Mouse (Mus musculus) heart, postnatal 10 days (tissue): ENCODE measurements around the gene Mrps5. TPM values are rescaled to one million over a fixed set of nuclear protein-coding genes. Genes with fewer than 3 reads are reported as not detected.

Source experiments
- DNase-seq, 2 experiments: peaks; one replicate each; pipeline ENCODE4 v3.0.0; 2021
- intact Hi-C: fragments of 180-260 bp; cut with DNase I; formaldehyde crosslinking; loops from one replicate; pipeline ENCODE4 v1.15.1; 2025
- total RNA-seq, 2 experiments: library from RNA; stranded (reverse); gene quantifications; 2 replicates each; pipeline ENCODE4 v1.2.3; 2021

The Mrps5 gene
- total RNA-seq, 2 experiments from 2014 or later = 97.3 to 122 TPM

DNA sequence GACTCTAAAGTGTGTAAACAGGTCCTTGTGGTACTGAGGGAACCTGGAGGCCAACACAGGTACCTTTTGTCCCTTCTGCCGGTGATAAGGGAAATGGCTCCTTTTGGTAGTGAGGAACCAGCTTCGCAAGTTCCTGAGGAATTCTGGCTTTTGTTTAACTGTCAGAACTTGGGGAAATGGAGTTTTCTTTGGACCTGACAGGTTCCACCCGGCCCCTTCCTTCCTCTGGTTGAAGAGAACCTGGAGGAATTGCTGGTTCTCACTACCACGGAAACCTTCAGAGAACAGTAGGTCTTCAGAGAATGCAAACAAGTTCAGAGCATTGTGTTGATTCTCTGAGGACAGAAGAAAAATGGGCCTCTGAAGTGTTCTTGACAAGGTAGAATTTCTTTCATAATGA is 24.4 kb downstream of the Mrps5 start:
- intact Hi-C loops = no loop called here
- no peak for DNase-seq

GRCm38 (mm10) chr2:127612288-127612687 is 25.3 kb downstream of the Mrps5 start:
- intact Hi-C loops = no loop called here
- no peak for DNase-seq

GRCm38 (mm10) chr2:127619311-127619710 is 32.3 kb downstream of the Mrps5 start:
- intact Hi-C loops = no loop called here
- DNase-seq = no peak

DNA sequence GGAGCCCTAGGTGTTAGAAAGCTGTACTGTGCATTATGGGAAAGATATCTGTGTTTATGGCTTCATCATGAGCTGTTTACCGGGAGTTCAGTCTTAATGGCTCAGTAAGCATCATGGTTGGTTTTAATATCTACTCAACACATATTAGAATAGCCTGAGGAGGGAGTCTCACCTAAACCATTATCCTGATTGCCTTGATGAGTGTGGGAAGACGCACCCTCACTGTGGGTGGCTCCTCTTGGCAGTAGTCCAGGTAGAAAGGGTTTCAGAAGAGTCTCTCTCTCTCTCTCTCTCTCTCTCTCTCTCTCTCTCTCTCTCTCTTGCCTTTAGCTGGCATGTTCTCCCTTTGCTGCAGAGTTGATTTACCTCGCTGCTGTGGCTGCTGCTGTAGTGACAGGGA is 35.0 kb downstream of the Mrps5 start:
- intact Hi-C loops = no loop called here
- no peak for DNase-seq

- no peak for DNase-seq
- intact Hi-C loops = no loop called here
Observed at GRCm38 (mm10) chr2:127624786-127625185, 37.8 kb downstream of the Mrps5 start.

DNA sequence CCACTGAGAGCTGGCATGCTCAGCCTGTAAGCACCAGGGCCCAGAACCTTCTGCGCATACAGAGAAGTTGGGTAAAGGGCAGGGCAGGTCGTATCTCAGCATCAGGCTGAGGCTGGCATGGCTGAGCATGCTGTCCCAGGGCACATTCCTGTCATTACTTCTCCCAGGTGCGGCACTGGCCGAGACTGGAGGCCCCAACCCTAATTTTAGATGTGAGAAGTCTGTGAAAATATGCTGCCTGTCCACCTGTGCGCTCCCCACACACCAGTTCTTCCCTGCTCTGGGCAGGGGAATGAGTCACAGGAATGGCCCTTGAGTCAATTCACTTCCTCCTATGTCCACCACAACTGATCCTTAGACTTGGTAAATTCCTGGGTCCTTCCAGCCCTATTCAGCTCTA is 38.6 kb downstream of the Mrps5 start:
- intact Hi-C loops = no loop called here

GRCm38 (mm10) chr2:127627354-127627753 is 40.3 kb downstream of the Mrps5 start:
- no peak for DNase-seq
- intact Hi-C loops = no loop called here

More for the DNA sequence above, 38.6 kb downstream of the Mrps5 start:
- no peak for DNase-seq

DNA sequence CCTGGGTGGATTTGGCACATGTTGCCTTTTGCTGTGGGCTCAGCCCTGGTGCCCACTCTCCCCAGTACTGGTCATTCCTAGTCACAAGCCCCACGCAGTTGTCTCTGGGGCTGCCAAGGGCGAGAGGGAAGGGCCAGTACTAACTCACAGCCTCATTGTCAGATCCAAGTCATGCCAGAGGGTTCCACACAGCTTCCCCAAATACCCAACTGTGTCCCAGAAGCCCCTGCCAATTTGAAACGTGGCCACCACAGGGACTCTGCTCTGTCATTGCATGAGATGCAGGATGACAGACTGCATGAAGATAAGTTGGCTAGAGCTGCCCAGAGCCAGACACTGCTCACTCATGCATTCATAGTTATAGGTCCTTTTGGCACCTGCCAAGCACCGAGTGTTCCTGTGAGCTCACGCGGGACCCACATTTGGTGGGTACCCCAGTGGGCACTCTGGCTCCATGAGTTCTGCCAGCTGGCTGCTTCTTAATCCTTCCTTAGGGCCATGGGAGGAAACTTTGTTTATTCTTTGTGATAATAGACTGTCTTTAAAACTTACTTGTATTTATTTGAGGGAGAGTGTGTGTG is 41.1 kb downstream of the Mrps5 start:
- intact Hi-C loops = no loop called here
- no peak for DNase-seq

- no peak for DNase-seq
- intact Hi-C loops = no loop called here
Observed at GRCm38 (mm10) chr2:127632601-127633000, 45.6 kb downstream of the Mrps5 start.

GRCm38 (mm10) chr2:127635581-127635980 is 48.6 kb downstream of the Mrps5 start:
- intact Hi-C loops = no loop called here
- DNase-seq = no peak

DNA sequence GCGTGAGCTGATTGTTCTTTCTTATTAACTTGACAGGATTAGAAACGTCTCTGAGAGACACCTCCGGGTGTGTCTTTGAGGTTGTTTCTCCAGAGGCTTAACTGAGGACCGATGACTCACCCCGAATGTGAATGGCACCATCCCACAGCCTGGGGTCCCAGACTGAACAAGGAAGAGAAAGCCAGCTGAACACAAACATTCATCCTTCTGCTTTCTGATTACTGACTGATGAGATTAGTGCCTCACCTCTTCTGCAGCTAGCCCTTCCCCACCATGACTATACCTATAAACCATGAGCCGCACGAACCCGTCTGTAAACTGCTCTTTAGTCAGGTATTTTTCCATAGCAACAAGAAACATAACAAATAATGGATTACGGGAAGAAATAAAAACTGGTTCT is 52.0 kb downstream of the Mrps5 start:
- DNase-seq = no peak
- intact Hi-C loops = no loop called here

DNA sequence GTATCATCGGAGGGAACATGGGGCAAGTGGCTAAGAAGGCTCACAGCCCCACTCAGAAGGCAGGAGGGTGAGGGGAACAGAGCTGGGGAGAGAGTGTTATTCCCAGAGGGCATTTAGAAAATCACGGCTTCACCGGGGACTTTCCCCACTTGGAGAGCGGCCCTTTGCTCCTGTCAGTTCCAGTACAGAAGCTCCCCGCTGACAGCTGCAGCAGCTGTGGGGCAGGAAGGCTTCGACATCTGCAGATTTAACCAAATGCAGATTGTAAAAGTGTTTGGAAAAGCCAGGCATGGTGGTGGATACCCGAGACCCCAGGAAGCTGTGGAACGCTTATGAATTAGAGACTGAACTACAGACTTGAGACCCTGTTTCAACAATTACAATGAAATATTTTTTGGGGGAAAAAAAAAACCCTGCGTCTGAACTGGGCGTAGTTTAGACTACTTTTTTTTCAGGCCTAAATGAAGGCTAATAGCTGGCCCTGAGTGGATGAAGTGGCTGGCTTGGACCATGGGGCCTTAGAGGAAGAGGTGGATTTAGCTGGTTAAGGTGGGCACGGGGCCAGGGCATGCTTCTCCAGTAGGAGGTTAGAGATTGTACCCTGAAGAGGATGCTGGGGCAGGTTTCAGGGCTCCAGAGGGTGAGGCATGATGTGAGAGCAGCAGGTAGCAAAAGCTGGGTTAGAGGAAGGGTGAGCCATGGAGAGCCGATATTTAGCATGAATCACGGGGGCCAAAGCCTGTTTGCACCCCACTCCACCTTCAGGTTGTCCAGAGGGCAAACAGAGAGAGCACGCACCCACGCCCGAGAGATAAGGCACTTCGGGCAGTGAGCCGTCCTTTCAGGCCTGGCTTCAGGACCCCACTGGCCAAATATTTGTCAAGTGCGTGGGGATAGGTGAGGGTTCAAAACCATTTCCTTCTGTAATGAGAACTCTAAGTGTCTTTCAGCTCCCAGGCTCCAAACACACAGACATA is 57.0 kb downstream of the Mrps5 start:
- intact Hi-C loops = no loop called here
- DNase-seq = no peak

- intact Hi-C loops = no loop called here
Observed at GRCm38 (mm10) chr2:127646875-127647274, 59.9 kb downstream of the Mrps5 start.

GRCm38 (mm10) chr2:127648145-127648544 is 61.1 kb downstream of the Mrps5 start:
- intact Hi-C loops = no loop called here
- DNase-seq = no peak

More at GRCm38 (mm10) chr2:127646875-127647274, 59.9 kb downstream of the Mrps5 start:
- peak in 1 of 2 experiments; percentile 7 for DNase-seq

- intact Hi-C loops = no loop called here
- peak; percentile 55 to 57 for DNase-seq
Observed at GRCm38 (mm10) chr2:127649921-127650320, 62.9 kb downstream of the Mrps5 start.

DNA sequence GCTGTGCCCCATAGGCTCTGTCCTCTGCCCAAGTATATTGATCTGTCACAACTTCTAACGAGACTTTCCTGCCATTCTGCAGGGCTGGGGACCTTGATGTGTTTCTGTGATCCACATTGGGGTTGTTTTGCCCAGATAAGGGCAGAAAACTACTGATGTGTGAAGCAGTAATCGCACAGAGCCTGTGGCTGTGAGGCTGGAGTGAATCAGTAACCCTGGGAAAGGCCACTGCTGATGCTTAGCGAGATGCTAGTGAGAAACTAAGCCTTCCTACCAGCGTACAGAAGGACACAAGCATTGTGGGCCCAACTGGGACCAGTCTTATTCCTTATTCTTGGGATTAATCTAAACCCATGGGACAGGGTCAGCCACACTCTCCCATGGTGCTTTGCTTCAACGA is 64.6 kb downstream of the Mrps5 start:
- DNase-seq = no peak
- intact Hi-C loops = no loop called here

DNA sequence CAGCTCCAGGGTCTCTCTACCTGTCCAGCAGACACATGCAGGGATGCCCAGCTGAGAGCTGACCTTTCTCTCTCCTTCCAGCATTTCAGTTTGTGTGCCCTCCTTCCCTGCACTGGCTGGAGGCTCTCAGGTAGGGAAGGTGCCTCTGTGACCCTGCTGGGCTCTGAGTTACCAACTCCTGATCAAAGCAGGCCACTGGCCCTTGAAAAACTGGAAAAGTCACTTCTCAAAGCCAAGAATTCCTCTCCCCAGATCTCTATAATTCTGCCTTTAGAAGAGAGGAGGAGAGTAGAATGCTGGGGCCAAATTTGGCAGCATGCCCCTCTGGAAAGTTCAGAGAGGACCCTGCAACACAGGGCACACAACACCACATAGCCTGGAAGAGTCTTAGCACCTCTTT is 65.3 kb downstream of the Mrps5 start:
- intact Hi-C loops = no loop called here
- DNase-seq = no peak

DNA sequence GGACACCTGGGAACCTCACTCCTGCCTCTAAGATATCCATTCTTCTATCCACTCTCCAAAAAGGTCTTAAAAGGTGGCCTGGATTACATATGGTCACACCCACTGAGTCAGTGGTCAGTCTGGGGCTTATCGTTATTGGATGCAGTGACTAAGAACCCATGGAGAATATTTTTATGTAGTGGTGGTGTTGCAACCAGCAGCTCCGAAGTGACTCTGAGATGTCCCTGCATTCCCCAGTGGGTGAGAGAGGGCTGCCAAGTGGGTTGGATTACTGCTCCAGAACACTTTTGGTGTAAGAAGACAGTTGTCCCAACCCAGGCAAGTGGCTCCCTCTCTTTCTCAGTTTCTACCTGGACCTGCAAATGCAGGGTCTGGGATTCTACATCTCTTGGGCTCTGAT is 65.8 kb downstream of the Mrps5 start:
- intact Hi-C loops = no loop called here
- no peak for DNase-seq

GRCm38 (mm10) chr2:127654786-127655185 is 67.8 kb downstream of the Mrps5 start:
- intact Hi-C loops = no loop called here
- no peak for DNase-seq

DNA sequence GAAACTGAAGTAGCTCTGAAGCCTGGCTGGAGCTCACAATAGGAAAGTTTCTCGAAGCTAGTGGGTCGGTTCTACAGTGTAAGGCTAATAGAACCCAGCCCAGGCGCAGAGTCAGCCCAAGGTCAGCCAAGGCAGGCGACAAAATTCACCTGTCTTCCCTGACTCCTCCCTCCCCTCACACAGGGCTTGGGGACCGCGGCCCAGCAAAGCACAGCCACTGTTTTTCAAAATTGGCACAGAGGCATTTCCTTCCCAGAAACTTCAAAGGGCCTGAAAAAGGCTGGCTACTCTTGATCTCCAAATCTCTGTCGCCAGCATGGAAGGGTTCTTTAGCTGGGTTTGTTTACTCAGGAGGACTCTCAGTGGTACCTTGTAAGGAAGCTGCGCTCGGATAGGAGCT is 68.4 kb downstream of the Mrps5 start:
- no peak for DNase-seq
- intact Hi-C loops = no loop called here

DNA sequence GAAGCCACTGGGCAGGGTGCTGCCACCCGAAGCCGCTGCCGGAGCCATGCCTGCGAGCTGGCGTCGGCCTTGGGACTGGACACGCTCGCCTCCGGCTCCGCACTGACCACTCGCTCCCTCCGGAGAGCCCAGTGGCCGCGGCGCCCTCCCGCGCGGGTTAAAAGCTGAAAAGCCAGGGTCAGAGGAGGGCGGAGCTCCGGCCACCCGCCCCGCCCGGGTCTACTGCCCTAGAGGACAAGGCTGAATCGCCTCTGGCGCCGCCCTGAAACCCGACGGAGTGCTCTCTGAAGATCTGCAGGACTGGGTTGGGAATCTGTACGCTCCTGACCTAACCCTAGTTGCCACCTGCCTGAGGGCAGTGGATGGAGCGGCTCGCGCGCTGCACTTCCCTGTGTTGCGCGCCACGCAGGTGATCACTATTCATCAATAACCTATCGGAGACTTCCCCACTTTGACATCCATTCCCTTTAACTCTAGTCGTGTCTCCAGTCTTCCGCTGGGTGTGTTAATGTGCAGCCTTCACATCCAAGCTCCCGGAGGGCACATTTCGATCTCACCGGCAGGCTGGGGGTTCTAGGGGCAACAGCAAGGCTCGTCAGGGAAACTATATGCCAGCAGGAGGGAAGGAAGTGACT is 69.2 kb downstream of the Mrps5 start, which contains the start of gene Mal:
Gene Mal, minus strand, starts transcription at position 610 of the 635 bp plus-strand sequence.
- peak; percentile 31 to 42 for DNase-seq

More for the DNA sequence above, 69.2 kb downstream of the Mrps5 start, which contains the start of gene Mal:
- intact Hi-C loops = no loop called here
